In the genomic region with DNA sequence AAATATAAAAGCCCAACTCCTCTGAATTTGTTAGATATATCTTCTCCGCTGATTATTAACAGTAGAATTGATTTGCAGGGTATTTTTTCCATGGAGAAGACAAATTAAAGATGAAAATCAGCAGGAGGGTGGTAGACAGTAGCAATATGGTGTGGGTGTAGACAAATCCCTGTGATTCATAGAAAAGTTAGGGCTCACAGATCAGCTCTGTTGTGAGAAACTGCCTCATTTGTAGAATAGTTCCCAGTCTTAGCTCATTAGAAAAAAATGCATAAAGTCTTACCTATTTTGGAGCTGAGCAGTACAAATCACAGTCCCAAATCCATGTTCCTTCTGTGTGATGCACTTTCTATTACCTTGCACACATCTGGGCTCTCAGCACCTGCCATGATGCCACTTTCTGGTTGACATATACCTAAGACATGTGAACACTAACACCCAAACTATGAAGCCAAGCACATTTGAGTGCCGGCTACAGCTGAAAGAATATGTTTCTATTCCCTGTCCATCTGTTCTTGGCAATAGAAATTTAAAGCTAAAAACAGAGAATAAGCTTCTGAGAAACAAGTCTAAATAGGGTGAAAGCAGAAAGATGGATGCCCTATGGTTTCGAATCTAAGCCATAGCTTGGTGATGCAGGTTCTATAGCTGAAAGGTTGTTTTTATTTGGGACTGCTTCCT, we compare ENCODE assay signal across 17 mouse cellular contexts.
"Had no signal": no experiment of that assay in that cellular context is flagged by ENCODE, and none has a peak within 500 bp of the region (broad histone marks: within the 10 kb centered on the region; RNA-seq: fewer than 3 reads in every experiment).

No protein-coding gene starts in this region.

- H3K4me1 ChIP-seq: limb, embryonic 15.5 days; liver, embryonic 12.5 days had no signal

- ATAC-seq: intestine, postnatal 0 days; liver, embryonic 12.5 days had no signal

- H3K27me3 ChIP-seq: limb, embryonic 15.5 days; liver, embryonic 12.5 days; neural tube, embryonic 15.5 days had no signal

- H3K9ac ChIP-seq: limb, embryonic 15.5 days; liver, embryonic 12.5 days; lung, embryonic 14.5 days; neural tube, embryonic 15.5 days had no signal

- H3K4me3 ChIP-seq: limb, embryonic 15.5 days; liver, embryonic 12.5 days; midbrain, embryonic 10.5 days; myocyte; neural tube, embryonic 15.5 days had no signal

- H3K27ac ChIP-seq: limb, embryonic 15.5 days; liver, embryonic 12.5 days; midbrain, embryonic 10.5 days; neural tube, embryonic 15.5 days had no signal

- H3K9me3 ChIP-seq: limb, embryonic 15.5 days; liver, embryonic 12.5 days; midbrain, embryonic 10.5 days; neural tube, embryonic 15.5 days had no signal

- DNase-seq: kidney, adult 8-10 months; kidney, postnatal 25 days; lung, embryonic 14.5 days; lung, postnatal 10 days; lung, postnatal 4 days; midbrain, embryonic 14.5 days; right cerebral cortex, adult 18-20 months; right cerebral cortex, postnatal 4 days; spleen, adult 18-20 months; thymus, adult 2 months; thymus, postnatal 25 days had no signal

- H3K4me2 ChIP-seq: limb, embryonic 15.5 days; liver, embryonic 12.5 days; lung, embryonic 14.5 days; neural tube, embryonic 15.5 days had no signal

- H3K36me3 ChIP-seq: limb, embryonic 15.5 days; liver, embryonic 12.5 days; midbrain, embryonic 10.5 days; neural tube, embryonic 15.5 days had no signal
